In the genomic region with DNA sequence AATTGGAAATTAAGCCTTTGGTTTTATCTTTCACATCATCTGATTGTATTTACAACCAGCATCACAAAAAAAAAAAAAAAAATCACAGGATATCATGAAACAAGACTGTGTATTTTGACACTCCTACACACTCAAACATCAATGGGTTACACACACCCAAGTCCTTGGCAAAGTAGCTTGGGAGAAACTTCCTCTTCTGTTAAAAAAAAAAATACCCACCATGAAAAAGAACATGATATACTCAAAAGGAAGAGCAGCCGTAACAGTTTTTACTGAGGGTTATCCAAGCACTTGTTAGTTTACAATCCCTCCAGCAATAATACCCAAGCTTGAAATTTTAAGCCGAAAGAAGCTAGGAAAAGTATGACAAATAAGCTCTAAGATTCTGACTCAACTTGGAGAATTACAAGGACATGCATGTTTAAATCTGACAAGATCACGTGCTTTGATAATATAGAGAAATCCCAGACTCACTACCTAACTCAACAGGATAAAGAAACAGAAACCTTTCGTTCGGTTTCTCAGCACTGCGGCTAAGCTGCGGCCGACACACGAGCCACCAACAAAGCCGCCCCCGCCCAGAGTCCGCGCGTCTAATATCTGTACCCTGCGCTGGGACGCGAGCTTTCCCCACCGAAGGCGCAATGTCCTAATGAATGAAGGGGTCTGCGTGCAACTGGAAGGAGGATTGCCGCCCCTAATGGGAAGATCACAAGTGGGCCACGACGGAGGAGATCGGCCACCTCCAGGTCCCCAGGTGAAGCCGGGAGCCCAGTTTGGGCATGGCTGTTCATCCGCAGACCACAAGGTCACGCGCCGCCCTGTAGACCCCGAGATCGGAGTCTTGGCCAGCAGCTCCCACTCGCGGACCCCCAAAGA, we compare ENCODE assay signal across 8 mouse cellular contexts. TPM values are rescaled to one million over a fixed set of nuclear protein-coding genes. Genes with fewer than 3 reads are reported as not detected.
DNase-seq lines count a peak whose midpoint lies in the region; ATAC-seq and TF ChIP-seq lines count a peak whose summit lies in the region.

No protein-coding gene starts in this region.

- H3K27me3 ChIP-seq in kidney, embryonic 15.5 days = no peaks in the 10 kb centered on the region
- H3K27me3 ChIP-seq in embryonic facial prominence, embryonic 10.5 days (replicated peaks; ENCODE audit: low read depth, poor library complexity, severe bottlenecking) = no peaks in the 10 kb centered on the region
- no peaks in the 10 kb centered on the region for H3K27me3 ChIP-seq in midbrain, embryonic 14.5 days (ENCODE audit: control insufficient read depth, insufficient read depth, low read length)

- H3K9ac ChIP-seq in kidney, embryonic 15.5 days = peak overlapping the region; percentile 93
- peak overlapping the region; percentile 98 for H3K9ac ChIP-seq in ES-E14 (ENCODE audit: insufficient read depth, low read depth, low read length, poor library complexity, severe bottlenecking)
- H3K9ac ChIP-seq in midbrain, embryonic 14.5 days (replicated peaks; ENCODE audit: low read length) = peak overlapping the region; percentile 90

- in situ Hi-C loops in ES-E14 (cut with MboI; ENCODE audit: low sequenced_read_pairs in 2 of 2, unreplicated experiment in 2 of 2) = no loop called here

- peaks cover 65% of the 10 kb centered on the region for H3K36me3 ChIP-seq in kidney, embryonic 15.5 days
- peaks cover 53% of the 10 kb centered on the region for H3K36me3 ChIP-seq in ES-E14 (ENCODE audit: control insufficient read depth, insufficient read depth, low read length, poor library complexity, severe bottlenecking)
- H3K36me3 ChIP-seq in embryonic facial prominence, embryonic 10.5 days (replicated peaks) = peaks cover 73% of the 10 kb centered on the region
- H3K36me3 ChIP-seq in midbrain, embryonic 14.5 days (ENCODE audit: control insufficient read depth, insufficient read depth, low read length) = peaks cover 70% of the 10 kb centered on the region

- peak; percentile 2; the same call in 1 of the 2 replicates for ATAC-seq in kidney, embryonic 15.5 days (replicated peaks; ENCODE audit: low FRiP score)
- ATAC-seq in inflammation-experienced regulatory T-cells, adult 6 months = peak; percentile 9
- peak; percentile 9; the same call in 1 of the 2 replicates for ATAC-seq in midbrain, embryonic 14.5 days (ENCODE audit: low FRiP score, low TSS enrichment)

- no peak for DNase-seq in kidney, adult 18-20 months
- DNase-seq in ES-E14 (ENCODE audit: low read depth, low spot score) = no peak
- no peak for DNase-seq in embryonic facial prominence, embryonic 10.5 days (ENCODE audit: low spot score)
- DNase-seq in midbrain, embryonic 14.5 days = peak; percentile 57
- no peak for DNase-seq in cerebellum, adult 18-20 months
- no peak for DNase-seq in cerebellum, adult 9-11 months

- peak overlapping the region; percentile 90 for H3K4me3 ChIP-seq in kidney, embryonic 15.5 days (replicated peaks)
- H3K4me3 ChIP-seq in ES-E14 (ENCODE audit: insufficient read depth in 1 of 2, low read depth in 1 of 2, low read length in 2 of 2, poor library complexity in 1 of 2, severe bottlenecking in 1 of 2) = peak overlapping the region; percentile 87 to 90
- H3K4me3 ChIP-seq in embryonic facial prominence, embryonic 10.5 days = peak overlapping the region; percentile 77
- peak overlapping the region; percentile 88 for H3K4me3 ChIP-seq in midbrain, embryonic 14.5 days (replicated peaks; ENCODE audit: low read depth, low read length)

- whole genome bisulfite sequencing in kidney, embryonic 15.5 days = under 1% methylated on average over 33 of the region's 33 CpGs
- under 1% methylated on average over 33 of the region's 33 CpGs for WGBS in embryonic facial prominence, embryonic 10.5 days
- under 1% methylated on average over 33 of the region's 33 CpGs for WGBS in midbrain, embryonic 14.5 days

- peak overlapping the region; percentile 75 for H3K4me2 ChIP-seq in kidney, embryonic 15.5 days
- peak overlapping the region; percentile 95 for H3K4me2 ChIP-seq in midbrain, embryonic 14.5 days (ENCODE audit: low read length)

- H3K4me1 ChIP-seq in kidney, embryonic 15.5 days = peaks cover 42% of the 10 kb centered on the region
- H3K4me1 ChIP-seq in ES-E14 (ENCODE audit: control insufficient read depth in 2 of 2, insufficient read depth in 2 of 2, low read length in 2 of 2, poor library complexity in 1 of 2) = peaks cover 3 to 21% of the 10 kb centered on the region in 2 experiments
- H3K4me1 ChIP-seq in embryonic facial prominence, embryonic 10.5 days = peaks cover 47% of the 10 kb centered on the region
- peaks cover 34% of the 10 kb centered on the region for H3K4me1 ChIP-seq in midbrain, embryonic 14.5 days (ENCODE audit: control insufficient read depth, insufficient read depth, low read length)

- H3K9me3 ChIP-seq in kidney, embryonic 15.5 days (replicated peaks) = no peaks in the 10 kb centered on the region
- H3K9me3 ChIP-seq in ES-E14 (ENCODE audit: control insufficient read depth, insufficient read depth, low read depth, low read length) = no peaks in the 10 kb centered on the region
- H3K9me3 ChIP-seq in embryonic facial prominence, embryonic 10.5 days = no peaks in the 10 kb centered on the region
- H3K9me3 ChIP-seq in midbrain, embryonic 14.5 days (ENCODE audit: control insufficient read depth, low read length) = no peaks in the 10 kb centered on the region

- H3K27ac ChIP-seq in kidney, embryonic 15.5 days = peak overlapping the region; percentile 95
- H3K27ac ChIP-seq in ES-E14 (ENCODE audit: insufficient read depth, low read depth, low read length, poor library complexity, severe bottlenecking) = peak overlapping the region; percentile 86
- peak overlapping the region; percentile 96 for H3K27ac ChIP-seq in embryonic facial prominence, embryonic 10.5 days (replicated peaks)
- peak overlapping the region; percentile 92 for H3K27ac ChIP-seq in midbrain, embryonic 14.5 days (replicated peaks; ENCODE audit: low read depth, low read length)

TF ChIP-seq in ES-E14, 5 proteins besides CTCF, POLR2A, EP300 and RAD21:
- TF ChIP-seq ZC3H11A (IDR thresholded peaks at IDR 0.05; ENCODE audit: borderline replicate concordance, low read depth, low read length) = no peak
- no peak for TF ChIP-seq ZNF384 (IDR thresholded peaks at IDR 0.05; ENCODE audit: low read depth, low read length)
- no peak for TF ChIP-seq MAFK (IDR thresholded peaks at IDR 0.05; ENCODE audit: insufficient read depth, low read depth, low read length)
- no peak for TF ChIP-seq HCFC1 (IDR thresholded peaks at IDR 0.05; ENCODE audit: borderline replicate concordance, insufficient read depth, low read length)
- no peak for TF ChIP-seq CHD2 (IDR thresholded peaks at IDR 0.05; ENCODE audit: low read depth, low read length)

RNA-seq across cellular contexts. Expression of a gene that starts 0.7 kb away (rescaled TPM):
- polyA plus RNA-seq in kidney, embryonic 15.5 days (2015; fragmentation: Nextera tagmentation; extraction: Ambion mirVana) = 99.2 and 102 TPM in 2 replicates
- 99.3 and 102 TPM in 2 replicates for total RNA-seq in ES-E14 (2012; rRNA removed)
- polyA plus RNA-seq in embryonic facial prominence, embryonic 10.5 days (2016; fragmentation: Nextera tagmentation; extraction: Ambion mirVana) = 116 and 120 TPM in 2 replicates
- polyA plus RNA-seq in inflammation-experienced regulatory T-cells, adult 6 months (2017; shearing (Covaris generic)) = 10 to 100 TPM; 31.1 to 45.8 (median 38.5) TPM
- 80.2 and 81.3 TPM in 2 replicates for polyA plus RNA-seq in midbrain, embryonic 14.5 days (2014; fragmentation: Nextera tagmentation; extraction: Ambion mirVana)

RNA-seq across cellular contexts. Expression of a gene that starts 0.8 kb away (rescaled TPM):
- 662 and 691 TPM in 2 replicates for polyA plus RNA-seq in kidney, embryonic 15.5 days (2015; fragmentation: Nextera tagmentation; extraction: Ambion mirVana)
- 302 and 410 TPM in 2 replicates for total RNA-seq in ES-E14 (2012; rRNA removed)
- 1,276 and 1,293 TPM in 2 replicates for polyA plus RNA-seq in embryonic facial prominence, embryonic 10.5 days (2016; fragmentation: Nextera tagmentation; extraction: Ambion mirVana)
- polyA plus RNA-seq in inflammation-experienced regulatory T-cells, adult 6 months (2017; shearing (Covaris generic)) = 100 to 1,000 TPM; 141 to 268 (median 158) TPM
- polyA plus RNA-seq in midbrain, embryonic 14.5 days (2014; fragmentation: Nextera tagmentation; extraction: Ambion mirVana) = 451 and 457 TPM in 2 replicates

RNA-seq across cellular contexts. Expression of a gene that starts 10.4 kb away (rescaled TPM):
- 4.3 TPM in 1 of 2 replicates, not detected in the other for polyA plus RNA-seq in kidney, embryonic 15.5 days (2015; fragmentation: Nextera tagmentation; extraction: Ambion mirVana)
- 0.63 and 1.7 TPM in 2 replicates for total RNA-seq in ES-E14 (2012; rRNA removed)
- 6.6 TPM in 1 of 2 replicates, not detected in the other for polyA plus RNA-seq in embryonic facial prominence, embryonic 10.5 days (2016; fragmentation: Nextera tagmentation; extraction: Ambion mirVana)
- polyA plus RNA-seq in inflammation-experienced regulatory T-cells, adult 6 months (2017; shearing (Covaris generic)) = not detected
- 0.86 and 3.3 TPM in 2 replicates for polyA plus RNA-seq in midbrain, embryonic 14.5 days (2014; fragmentation: Nextera tagmentation; extraction: Ambion mirVana)

RNA-seq across cellular contexts. Expression of a gene that starts 12.8 kb away (rescaled TPM):
- 15.6 and 17.5 TPM in 2 replicates for polyA plus RNA-seq in kidney, embryonic 15.5 days (2015; fragmentation: Nextera tagmentation; extraction: Ambion mirVana)
- 16.2 and 17.0 TPM in 2 replicates for total RNA-seq in ES-E14 (2012; rRNA removed)
- polyA plus RNA-seq in embryonic facial prominence, embryonic 10.5 days (2016; fragmentation: Nextera tagmentation; extraction: Ambion mirVana) = 15.5 and 17.9 TPM in 2 replicates
- 1 to 10 TPM in 2 of 3 experiments, under 1 TPM in 1; 0.67 to 1.7 (median 1.5) TPM for polyA plus RNA-seq in inflammation-experienced regulatory T-cells, adult 6 months (2017; shearing (Covaris generic))
- polyA plus RNA-seq in midbrain, embryonic 14.5 days (2014; fragmentation: Nextera tagmentation; extraction: Ambion mirVana) = 13.8 and 13.9 TPM in 2 replicates

RNA-seq across cellular contexts. Expression of a gene that starts 30.1 kb away (rescaled TPM):
- not detected in 2 replicates for polyA plus RNA-seq in kidney, embryonic 15.5 days (2015; fragmentation: Nextera tagmentation; extraction: Ambion mirVana)
- total RNA-seq in ES-E14 (2012; rRNA removed) = not detected in 2 replicates
- not detected in 2 replicates for polyA plus RNA-seq in embryonic facial prominence, embryonic 10.5 days (2016; fragmentation: Nextera tagmentation; extraction: Ambion mirVana)
- not detected for polyA plus RNA-seq in inflammation-experienced regulatory T-cells, adult 6 months (2017; shearing (Covaris generic))
- polyA plus RNA-seq in midbrain, embryonic 14.5 days (2014; fragmentation: Nextera tagmentation; extraction: Ambion mirVana) = not detected in 2 replicates
